Mouse (Mus musculus) ES-Bruce4 (cell line): ENCODE data around the gene Fam184a.

ENCODE experiments used
- CTCF ChIP-seq: IDR thresholded peaks from one replicate; pipeline ENCODE4 v1.8.1; 2011; ENCODE audit warnings: low read depth, low read length
- EP300 ChIP-seq: IDR thresholded peaks from 2 replicates; pipeline ENCODE4 v1.6.1; 2011; ENCODE audit warnings: low read depth, low read length; ENCODE audit not compliant: insufficient read depth
- POLR2A ChIP-seq: IDR thresholded peaks from one replicate; pipeline ENCODE4 v1.8.1; 2011; ENCODE audit warnings: low read length; ENCODE audit not compliant: insufficient read depth

- TF ChIP-seq POLR2A, result no peak
- TF ChIP-seq EP300, result no peak
- TF ChIP-seq CTCF, result no peak
These were observed 59.7 kb downstream of the Fam184a start for GRCm38 (mm10) chr10:53691263-53691662.
